Mouse (Mus musculus) intestine, embryonic 14.5 days (tissue): ENCODE results near the gene Naa50. TPM values are rescaled to one million over a fixed set of nuclear protein-coding genes. Genes with fewer than 3 reads are reported as not detected.

Experiments used
- ATAC-seq: fragments of 200-750 bp; cut with Nextera tagmentation; replicated peaks from 2 replicates; pipeline ENCODE4 v1.8.0; 2017; ENCODE audit warnings: low read depth, moderate number of reproducible peaks, moderate TSS enrichment, moderate library complexity; ENCODE audit not compliant: low FRiP score, low TSS enrichment
- DNase-seq: peaks from one replicate; pipeline ENCODE4 v3.0.0-alpha.2; 2018; ENCODE audit warnings: low spot score
- H3K27ac ChIP-seq: fragments of 300-500 bp; sonication (generic); 2 replicates; pipeline ENCODE4 v1.5.1; 2014; ENCODE audit warnings: low read depth, mild to moderate bottlenecking, control low read depth
- H3K27me3 ChIP-seq: fragments of 300-500 bp; sonication (generic); replicated peaks from 2 replicates; pipeline ENCODE4 v1.6.1; 2014; ENCODE audit warnings: low read length, control low read depth; ENCODE audit not compliant: control insufficient read depth, insufficient read depth
- H3K36me3 ChIP-seq: fragments of 300-500 bp; sonication (generic); 2 replicates; pipeline ENCODE4 v1.6.1; 2014; ENCODE audit warnings: low read length, control low read depth; ENCODE audit not compliant: control insufficient read depth, insufficient read depth
- H3K4me1 ChIP-seq: fragments of 300-500 bp; sonication (generic); replicated peaks from 2 replicates; pipeline ENCODE4 v1.6.1; 2014; ENCODE audit warnings: low read length, control low read depth, mixed read lengths; ENCODE audit not compliant: control insufficient read depth, insufficient read depth
- H3K4me2 ChIP-seq: fragments of 300-500 bp; sonication (generic); 2 replicates; pipeline ENCODE4 v1.6.1; 2014; ENCODE audit warnings: low read length
- H3K4me3 ChIP-seq: fragments of 300-500 bp; sonication (generic); 2 replicates; pipeline ENCODE4 v1.5.1; 2014; ENCODE audit warnings: low read depth, low read length, control low read depth, mixed read lengths
- H3K9ac ChIP-seq: fragments of 300-500 bp; sonication (generic); 2 replicates; pipeline ENCODE4 v1.6.1; 2014; ENCODE audit warnings: mild to moderate bottlenecking, low read length
- H3K9me3 ChIP-seq: fragments of 300-500 bp; sonication (generic); 2 replicates; pipeline ENCODE4 v1.6.1; 2016; ENCODE audit warnings: low read length, control low read depth; ENCODE audit not compliant: control insufficient read depth
- WGBS: fragments of 180-500 bp; shearing (Covaris S2); extraction: QIAGEN DNeasy Blood & Tissue Kit; methylation state at CpG from one replicate; pipeline ENCODE4 v1.1.7; 2014; 5-methylcytosine and 5-hydroxymethylcytosine counted together
- polyA plus RNA-seq: library from polyadenylated mRNA; unstranded; fragments of >200 nt; fragmentation: Nextera tagmentation; extraction: Ambion mirVana; gene quantifications from 2 replicates; pipeline ENCODE4 v1.2.1, GENCODE M21; 2014

Gene Naa50
- polyA plus RNA-seq, 1 experiment from 2014 or later, result 65.5 TPM

GRCm38 (mm10) chr16:44163831-44164230 is 24.2 kb downstream of the Naa50 start:
- Histone ChIP-seq H3K9ac (no peak overlapping the region), H3K4me2 (no peak overlapping the region), H3K4me1 (no peaks in the 10 kb centered on the region), H3K4me3 (no peak overlapping the region), H3K27ac (no peak overlapping the region), H3K27me3 (no peaks in the 10 kb centered on the region), H3K9me3 (no peaks in the 10 kb centered on the region), H3K36me3 (peaks cover 25% of the 10 kb centered on the region)
- WGBS, result 79% methylated on average over 2 of the region's 2 CpGs
- DNase-seq (no peak), ATAC-seq (no peak)

- 51% methylated on average over 3 of the region's 3 CpGs for WGBS
- no peak for ATAC-seq
- no peak overlapping the region for H3K4me3 ChIP-seq
- no peak overlapping the region for H3K9ac ChIP-seq
- H3K4me2 ChIP-seq, result no peak overlapping the region
- H3K9me3 ChIP-seq, result no peaks in the 10 kb centered on the region
- peaks cover 11% of the 10 kb centered on the region for H3K36me3 ChIP-seq
- no peaks in the 10 kb centered on the region for H3K27me3 ChIP-seq
- no peak for DNase-seq
- no peak overlapping the region for H3K27ac ChIP-seq
- no peaks in the 10 kb centered on the region for H3K4me1 ChIP-seq
These were observed 25.6 kb downstream of the Naa50 start for GRCm38 (mm10) chr16:44165182-44165581.

- DNase-seq (no peak), ATAC-seq (no peak)
- Histone ChIP-seq H3K9me3 (no peaks in the 10 kb centered on the region), H3K4me1 (peaks cover under 1% of the 10 kb centered on the region; the same call in 1 of the 2 replicates), H3K27ac (no peak overlapping the region), H3K36me3 (no peaks in the 10 kb centered on the region), H3K27me3 (no peaks in the 10 kb centered on the region), H3K4me2 (no peak overlapping the region), H3K4me3 (no peak overlapping the region), H3K9ac (no peak overlapping the region)
- WGBS, result 76% methylated on average over 4 of the region's 4 CpGs
These were observed 29.4 kb downstream of the Naa50 start for GRCm38 (mm10) chr16:44168990-44169389.

GRCm38 (mm10) chr16:44172297-44173154 is 32.9 kb downstream of the Naa50 start:
- under 1% methylated on average over 26 of the region's 26 CpGs for WGBS

GRCm38 (mm10) chr16:44173155-44173941 is 33.7 kb downstream of the Naa50 start, which contains the start of gene Usf3:
TSS of gene Usf3 (plus strand) at chr16:44173246.
- peak within 1 kb of the TSS; percentile 68 for H3K4me3 ChIP-seq
- peak; percentile 70 for ATAC-seq
- no peaks in the 10 kb centered on the region for H3K36me3 ChIP-seq
- H3K9ac ChIP-seq, result peak within 1 kb of the TSS; percentile 87
- peak within 1 kb of the TSS; percentile 76 for H3K4me2 ChIP-seq
- 0% methylated on average over 33 of the region's 77 CpGs for WGBS
- DNase-seq, result peak; percentile 91
- no peaks in the 10 kb centered on the region for H3K27me3 ChIP-seq
- peaks cover 12% of the 10 kb centered on the region for H3K4me1 ChIP-seq
- H3K27ac ChIP-seq, result peak within 1 kb of the TSS; percentile 90
- no peaks in the 10 kb centered on the region for H3K9me3 ChIP-seq

More at GRCm38 (mm10) chr16:44172297-44173154, 32.9 kb downstream of the Naa50 start:
- H3K9ac ChIP-seq, result peak overlapping the region; percentile 87
- H3K4me1 ChIP-seq, result peaks cover 12% of the 10 kb centered on the region
- no peaks in the 10 kb centered on the region for H3K9me3 ChIP-seq
- peak overlapping the region; percentile 68 for H3K4me3 ChIP-seq
- DNase-seq (peak; percentile 72), ATAC-seq (peak; percentile 100)
- H3K4me2 ChIP-seq, result peak overlapping the region; percentile 76
- H3K27ac ChIP-seq, result peak overlapping the region; percentile 90
- no peaks in the 10 kb centered on the region for H3K27me3 ChIP-seq
- H3K36me3 ChIP-seq, result no peaks in the 10 kb centered on the region

- peak overlapping the region; percentile 90; the same call in 1 of the 2 replicates for H3K27ac ChIP-seq
- peak overlapping the region; percentile 68 for H3K4me3 ChIP-seq
- peak overlapping the region; percentile 58 for H3K4me2 ChIP-seq
- no peaks in the 10 kb centered on the region for H3K27me3 ChIP-seq
- DNase-seq (no peak), ATAC-seq (no peak)
- WGBS, result 13% methylated on average over 7 of the region's 7 CpGs
- no peaks in the 10 kb centered on the region for H3K9me3 ChIP-seq
- no peaks in the 10 kb centered on the region for H3K36me3 ChIP-seq
- peaks cover 12% of the 10 kb centered on the region for H3K4me1 ChIP-seq
- H3K9ac ChIP-seq, result peak overlapping the region; percentile 87
These were observed 34.4 kb downstream of the Naa50 start for GRCm38 (mm10) chr16:44173966-44174530.

GRCm38 (mm10) chr16:44175001-44175400 is 35.4 kb downstream of the Naa50 start:
- Histone ChIP-seq H3K27me3 (no peaks in the 10 kb centered on the region), H3K27ac (no peak overlapping the region), H3K4me3 (no peak overlapping the region), H3K9me3 (no peaks in the 10 kb centered on the region), H3K9ac (no peak overlapping the region), H3K4me2 (0 out of 2 replicates have a peak overlapping the region, but pooled peaks have one; percentile 58), H3K4me1 (peaks cover 12% of the 10 kb centered on the region), H3K36me3 (0 out of 2 replicates have a peak, but pooled peaks cover 3% of the 10 kb centered on the region)
- ATAC-seq, result no peak
- WGBS, result 68% methylated on average over 1 of the region's 1 CpGs
- no peak for DNase-seq

- peaks cover 12% of the 10 kb centered on the region for H3K4me1 ChIP-seq
- no peak overlapping the region for H3K9ac ChIP-seq
- WGBS, result 96% methylated on average over 2 of the region's 2 CpGs
- ATAC-seq (no peak), DNase-seq (no peak)
- no peak overlapping the region for H3K4me2 ChIP-seq
- no peak overlapping the region for H3K27ac ChIP-seq
- no peak overlapping the region for H3K4me3 ChIP-seq
- H3K36me3 ChIP-seq, result peaks cover 7% of the 10 kb centered on the region; the same call in 1 of the 2 replicates
- no peaks in the 10 kb centered on the region for H3K9me3 ChIP-seq
- no peaks in the 10 kb centered on the region for H3K27me3 ChIP-seq
These were observed 36.9 kb downstream of the Naa50 start for GRCm38 (mm10) chr16:44176511-44176910.
